Mouse (Mus musculus): ENCODE data around the gene Lrrc75a.
"Not testable (repeated sequence)": the region's sequence is repeated elsewhere in the genome, so short reads cannot be mapped to it uniquely, and the experiment has no call there.

The Lrrc75a gene

DNA sequence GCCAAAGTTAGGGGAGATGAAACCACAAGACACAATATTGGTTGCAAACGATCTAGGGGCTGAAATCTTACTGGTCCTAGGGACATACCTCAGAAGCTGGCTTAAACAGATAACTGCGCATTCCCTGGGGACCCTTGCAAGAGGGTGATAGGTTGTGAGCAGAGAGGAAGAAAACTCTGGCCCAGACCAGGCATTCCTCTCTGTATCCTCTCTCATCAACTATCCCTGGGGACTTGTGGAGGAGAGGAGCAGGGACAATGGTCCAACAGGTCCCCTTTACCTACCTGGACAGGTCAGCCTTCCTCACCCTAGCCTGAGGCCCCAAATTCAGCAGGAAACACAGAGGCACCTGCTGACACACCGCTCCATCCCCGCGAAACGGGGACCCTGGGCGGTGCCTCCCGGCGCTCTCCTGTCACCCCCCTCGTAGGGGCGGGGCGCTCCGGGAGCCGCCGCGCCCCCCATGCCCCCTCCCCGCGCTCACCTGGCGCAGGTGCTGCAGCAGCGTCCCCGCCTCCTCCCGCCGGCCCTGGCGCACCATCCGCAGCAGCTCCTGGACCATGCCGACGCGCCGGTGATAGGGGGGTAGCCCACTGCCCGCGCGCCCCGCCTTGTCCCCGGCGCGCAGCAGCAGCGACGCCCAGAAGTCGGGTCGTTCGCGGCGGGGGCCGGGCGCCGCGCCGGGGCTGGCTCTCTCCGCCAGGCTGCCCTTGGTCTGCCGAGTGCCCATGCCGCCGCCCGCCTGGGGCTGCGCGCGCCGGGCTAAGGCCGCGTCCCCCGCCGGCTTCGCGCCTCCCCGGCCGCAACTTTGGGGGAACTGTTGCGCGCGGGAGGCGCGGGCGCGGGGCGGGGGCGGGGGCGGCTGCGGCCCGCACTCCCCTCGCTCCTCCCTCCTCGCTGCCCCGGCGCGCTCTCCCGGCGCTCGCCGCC lies at the start of gene Lrrc75a:
Lrrc75a (minus strand) TSS at position 863 of the 930 bp plus-strand sequence.
- in situ Hi-C loops (cut with MboI, MseI), result no loop called here

DNA sequence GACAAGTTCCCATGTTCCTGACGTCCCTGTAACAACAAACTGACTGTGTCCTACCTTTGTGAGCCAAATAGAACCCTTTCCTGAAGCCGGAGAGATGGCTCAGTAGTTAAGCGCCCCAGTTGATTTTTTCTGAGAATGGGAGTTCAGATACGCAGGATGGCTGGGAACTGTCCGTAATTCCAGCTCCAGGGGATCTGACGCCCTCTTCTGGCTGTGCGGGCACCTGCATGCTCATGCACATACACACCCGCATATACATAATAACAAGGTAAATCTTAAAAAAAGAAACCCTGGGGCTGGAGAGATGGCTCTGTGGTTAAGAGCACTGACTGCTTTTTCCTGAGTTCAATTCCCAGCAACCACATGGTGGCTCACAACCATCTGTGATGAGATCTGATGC lies 46.8 kb upstream of the Lrrc75a start:
- in situ Hi-C loops (cut with MboI, MseI), result no loop called here

DNA sequence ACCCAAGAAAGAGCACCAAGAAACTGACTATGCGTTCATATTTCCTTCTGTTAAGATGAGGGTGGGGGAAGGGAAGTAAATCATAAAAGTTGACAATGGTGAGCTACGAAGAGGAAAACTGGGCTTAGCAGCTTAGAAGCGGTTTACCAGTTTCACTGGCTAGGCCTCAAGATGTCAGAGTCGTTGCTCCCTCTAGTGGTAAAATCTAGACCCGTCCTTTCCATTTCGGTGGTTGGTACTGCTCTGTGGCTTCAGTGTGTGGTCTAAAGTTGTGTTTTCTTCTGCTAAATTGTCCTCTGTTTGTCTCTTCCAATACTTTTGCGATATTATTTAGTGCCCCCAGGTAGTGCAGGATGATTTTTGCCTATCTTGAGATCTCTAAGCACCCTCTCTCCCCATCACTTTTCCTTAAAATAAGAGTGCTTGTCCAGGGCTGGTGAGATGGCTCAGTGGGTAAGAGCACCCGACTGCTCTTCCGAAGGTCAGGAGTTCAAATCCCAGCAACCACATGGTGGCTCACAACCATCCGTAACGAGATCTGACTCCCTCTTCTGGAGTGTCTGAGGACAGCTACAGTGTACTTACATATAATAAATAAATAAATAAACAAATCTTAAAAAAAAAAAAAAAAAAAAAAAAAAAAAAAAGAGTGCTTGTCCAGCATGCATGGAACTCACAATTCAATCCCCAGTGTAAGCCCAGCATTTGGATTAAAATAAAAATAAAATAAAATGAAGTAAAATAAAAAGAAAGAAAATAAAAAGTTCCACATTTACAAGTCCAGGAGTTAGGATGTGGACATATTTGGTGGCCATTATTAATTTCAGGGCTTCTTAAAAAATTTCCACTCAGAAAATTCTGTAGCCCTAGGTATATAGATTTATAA lies 45.2 kb upstream of the Lrrc75a start:
- in situ Hi-C loops (cut with MboI, MseI), result no loop called here

DNA sequence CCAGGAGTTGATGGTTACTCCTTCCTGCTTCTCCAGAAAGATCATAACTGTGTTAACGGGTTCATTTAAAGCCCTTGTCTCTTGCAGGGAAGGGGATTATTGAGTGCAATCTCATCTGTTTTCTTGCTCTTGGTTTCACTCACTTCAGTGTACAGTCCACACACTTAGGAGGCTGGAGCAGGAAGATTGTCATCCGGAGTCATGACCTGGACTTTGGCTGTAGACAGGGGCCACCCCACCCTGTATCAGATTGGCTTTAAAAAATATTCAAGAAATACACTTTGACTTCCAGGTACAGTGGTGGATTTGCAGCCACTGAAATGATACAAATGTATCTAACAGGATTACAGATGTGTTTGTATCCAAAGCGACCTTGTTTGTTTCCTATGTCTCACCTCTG lies 43.3 kb upstream of the Lrrc75a start:
- in situ Hi-C loops (cut with MboI, MseI), result no loop called here

DNA sequence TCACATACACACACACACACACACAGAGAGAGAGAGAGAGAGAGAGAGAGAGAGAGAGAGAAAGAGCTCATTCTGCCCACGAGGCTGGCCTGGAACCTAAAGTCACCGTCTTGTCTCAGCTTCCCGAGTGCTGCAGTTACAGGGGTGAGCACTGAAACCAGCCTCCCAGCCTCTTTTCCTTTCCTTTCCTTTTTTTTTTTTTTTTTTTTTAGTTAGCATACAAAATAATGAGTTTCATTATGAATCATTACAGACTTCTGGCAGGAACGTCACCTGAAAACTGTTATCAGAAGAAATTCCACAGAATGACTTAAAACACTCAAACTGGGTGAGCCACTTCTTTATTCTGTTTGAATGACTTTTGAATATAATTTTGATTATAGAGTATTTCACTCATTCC lies 31.6 kb upstream of the Lrrc75a start:
- in situ Hi-C loops (cut with MboI, MseI), result loop anchor here (5.0 kb wide), 1 partner anchor 68 kb away; no protein-coding TSS in a partner anchor

DNA sequence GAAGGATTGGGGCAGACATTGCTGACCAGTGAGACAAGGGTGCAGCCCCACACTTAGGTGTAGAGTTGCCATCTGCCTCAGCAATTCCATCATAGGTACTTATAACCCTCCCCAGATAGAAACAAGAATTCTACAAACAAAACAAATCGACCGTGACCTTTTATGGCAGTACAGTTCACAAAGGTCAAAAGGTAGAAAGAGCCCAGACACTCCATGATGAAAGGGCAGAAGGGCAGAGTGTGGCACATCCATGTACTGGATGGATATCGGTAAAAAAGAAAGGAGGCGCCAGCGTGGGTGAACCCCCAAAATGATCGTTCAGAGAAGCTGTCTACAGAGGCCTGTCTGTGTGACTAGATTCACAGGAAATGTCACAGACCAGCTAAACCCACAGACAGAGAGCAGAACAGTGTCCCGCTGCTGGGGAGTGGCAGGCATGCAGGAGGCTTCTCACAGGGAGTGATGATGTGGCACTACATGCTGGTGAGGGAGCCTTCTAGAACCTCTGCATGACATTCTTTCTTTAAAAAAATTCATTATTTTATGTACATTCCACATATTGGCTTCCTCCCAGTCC lies 30.5 kb upstream of the Lrrc75a start:
- in situ Hi-C loops (cut with MboI, MseI), result loop anchor here (5.0 kb wide), 1 partner anchor 67 kb away; no protein-coding TSS in a partner anchor

DNA sequence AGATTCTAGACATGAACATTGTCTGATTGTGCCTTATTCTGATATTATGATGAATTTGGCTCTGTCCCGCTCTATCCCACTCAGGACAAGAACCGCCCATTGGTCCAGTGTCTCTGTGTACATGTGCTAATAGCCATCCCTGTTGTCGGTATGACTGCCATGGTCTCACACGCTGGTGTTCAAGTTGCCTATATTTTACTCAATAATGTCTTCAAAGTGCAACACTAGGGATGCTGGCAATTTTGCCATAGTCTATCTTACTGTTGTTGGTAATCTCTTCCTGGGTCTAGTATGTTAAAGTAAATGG lies 27.9 kb upstream of the Lrrc75a start:
- in situ Hi-C loops (cut with MboI, MseI), result loop anchor here (5.0 kb wide), 1 partner anchor 64 kb away; no protein-coding TSS in a partner anchor

DNA sequence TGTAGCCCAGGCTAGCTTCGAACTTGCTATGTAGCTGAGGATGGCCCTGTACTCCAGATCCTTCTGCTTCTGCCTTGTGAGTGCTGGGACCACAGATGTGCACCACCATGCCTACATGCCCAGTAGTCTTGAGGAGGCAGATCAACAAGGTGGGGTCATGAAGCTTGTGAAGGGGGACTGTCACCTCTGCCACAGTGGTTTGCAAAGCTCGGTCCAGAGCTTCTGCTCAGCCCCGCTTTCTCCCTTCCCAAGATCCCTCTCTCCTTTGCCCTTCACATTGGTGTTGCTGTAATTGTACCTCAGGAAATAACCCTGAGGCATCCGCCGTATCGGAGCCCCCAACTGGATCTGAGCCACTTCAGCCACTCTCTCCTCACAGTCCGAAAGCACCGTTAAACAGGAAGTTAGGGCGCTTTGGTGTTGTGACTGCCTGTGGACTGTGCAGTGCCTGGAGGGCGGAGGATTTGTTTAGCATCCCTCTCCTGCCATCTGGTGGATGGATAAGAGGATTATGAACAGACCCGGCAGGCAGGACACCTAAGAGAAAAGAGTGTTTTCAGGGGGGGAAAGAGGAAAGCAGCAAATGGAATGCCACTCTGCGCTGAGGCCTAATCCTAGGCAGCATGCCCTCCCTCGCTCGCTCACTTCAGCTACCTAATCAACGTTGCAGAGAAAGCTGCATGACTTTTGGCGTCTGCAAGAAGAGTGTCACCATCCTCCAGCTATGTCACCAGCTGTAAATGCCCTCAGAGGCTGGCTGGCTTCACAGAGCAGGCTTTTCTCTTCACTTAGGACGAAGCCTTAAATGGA lies 27.4 kb upstream of the Lrrc75a start:
- in situ Hi-C loops (cut with MboI, MseI), result loop anchor here (5.0 kb wide), 1 partner anchor 63 kb away; no protein-coding TSS in a partner anchor

DNA sequence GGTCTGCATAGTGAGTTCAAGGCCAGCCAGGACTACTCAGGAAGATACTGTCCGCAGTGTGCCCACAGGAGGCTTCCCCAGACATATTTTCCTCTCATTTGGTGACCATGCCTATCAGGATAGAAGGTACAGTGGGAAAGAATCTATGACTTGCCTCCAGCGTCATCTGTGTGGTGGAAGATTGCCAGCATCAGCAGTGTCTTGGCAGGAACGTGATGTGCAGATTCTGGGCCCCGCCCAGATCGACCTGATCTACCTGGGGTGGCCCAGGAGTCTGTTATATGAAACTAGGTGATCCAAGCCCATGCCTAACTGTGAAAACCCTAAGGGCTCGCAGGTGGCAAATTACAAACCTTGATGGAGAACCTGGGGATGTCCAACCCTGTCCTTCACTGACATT lies 21.7 kb upstream of the Lrrc75a start:
- in situ Hi-C loops (cut with MboI, MseI), result no loop called here

DNA sequence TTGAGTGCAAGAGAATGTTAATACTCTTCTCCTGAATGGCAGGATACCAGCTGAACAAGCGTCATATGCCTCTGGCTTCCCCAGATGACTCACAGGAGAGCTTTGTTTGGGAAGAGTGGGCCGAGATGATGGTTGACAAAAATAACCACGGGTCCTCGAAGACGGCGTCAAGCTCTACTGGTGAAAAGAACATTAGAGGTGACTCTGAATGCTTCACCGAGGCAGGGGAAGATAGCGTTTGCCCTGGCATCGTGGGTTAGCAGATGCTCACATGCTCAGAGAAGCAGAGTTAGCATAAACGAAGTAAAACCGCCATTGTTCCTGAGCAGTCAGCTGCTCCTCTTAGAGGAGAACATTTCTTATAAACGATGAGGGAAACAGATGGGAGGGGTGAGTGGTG lies 21.1 kb upstream of the Lrrc75a start:
- in situ Hi-C loops (cut with MboI, MseI), result no loop called here

DNA sequence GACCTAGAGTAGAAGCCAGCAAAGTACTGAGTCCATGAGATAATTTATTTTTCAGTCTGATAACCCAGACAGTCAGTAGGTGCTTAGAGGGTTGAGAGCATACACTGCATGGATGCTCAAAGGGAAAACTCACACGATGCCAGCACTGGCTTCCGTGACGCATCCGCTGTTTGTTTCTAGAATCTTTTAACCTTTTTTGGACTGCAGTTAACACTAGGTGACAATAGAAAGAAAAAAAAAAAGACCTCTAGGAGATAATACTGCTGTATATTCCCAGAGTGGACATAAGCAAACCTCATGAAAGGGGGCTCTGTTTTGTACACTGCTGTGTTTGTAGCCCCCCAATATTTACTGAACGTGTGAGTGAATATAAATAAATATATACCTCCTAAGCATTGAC lies 20.7 kb upstream of the Lrrc75a start:
- in situ Hi-C loops (cut with MboI, MseI), result no loop called here

DNA sequence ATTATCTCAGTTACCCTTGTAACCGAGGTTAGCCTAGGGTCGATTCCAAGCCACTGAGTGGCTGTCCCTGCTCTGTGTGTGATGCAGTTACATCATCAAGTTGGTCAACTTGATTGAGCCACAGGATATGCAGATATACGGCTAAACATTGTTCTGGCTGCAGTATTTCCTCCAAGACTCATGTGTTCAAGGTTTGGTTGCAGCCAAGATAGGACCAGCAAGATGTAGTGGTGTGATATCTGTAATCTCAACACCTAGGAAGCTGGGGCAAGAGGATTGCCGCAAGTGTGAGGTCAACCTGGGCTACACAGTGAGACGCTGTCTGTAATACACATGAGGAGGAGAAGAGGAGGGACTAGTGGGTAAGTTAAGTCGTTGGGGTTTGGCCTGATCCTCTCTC lies 15.9 kb upstream of the Lrrc75a start:
- in situ Hi-C loops (cut with MboI, MseI), result no loop called here

DNA sequence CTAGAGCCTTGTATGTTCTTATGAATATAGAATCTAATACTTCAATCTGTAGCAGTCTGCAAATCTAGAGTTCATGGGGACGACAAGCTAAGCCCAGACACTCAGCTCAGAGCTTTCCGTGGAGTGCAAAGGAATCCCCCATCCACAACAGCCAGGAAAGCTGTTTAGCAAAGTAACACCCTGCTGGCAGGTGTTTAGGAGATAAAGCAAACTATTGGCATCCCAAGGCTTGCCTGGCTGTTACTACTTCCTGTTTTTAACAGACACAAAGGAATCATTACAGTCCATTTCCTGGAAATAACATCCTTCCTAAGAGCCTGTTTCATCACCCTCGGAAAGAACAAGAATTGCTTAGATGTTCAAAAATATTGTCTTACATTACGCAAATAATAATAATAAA lies 12.6 kb upstream of the Lrrc75a start:
- in situ Hi-C loops (cut with MboI, MseI), result no loop called here

DNA sequence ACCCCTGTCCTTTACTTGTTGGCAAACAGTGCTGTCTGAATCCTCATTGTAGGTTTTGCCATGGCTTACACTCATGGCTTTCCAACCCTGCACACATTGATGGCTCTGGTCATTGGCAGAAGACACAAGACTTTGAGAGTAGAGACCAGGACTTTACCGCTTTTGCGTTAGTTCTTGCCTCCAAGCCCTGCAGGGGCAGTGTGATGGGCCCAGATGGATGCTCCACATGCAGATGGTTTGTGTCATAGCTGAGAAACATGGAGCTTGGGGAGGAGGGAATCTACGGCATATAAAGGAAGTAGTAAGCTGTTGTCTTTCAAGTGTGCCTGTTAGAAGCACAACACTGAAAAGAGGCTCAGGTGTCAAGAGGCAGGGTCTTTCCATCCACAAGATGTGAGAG lies 3.8 kb upstream of the Lrrc75a start:
- in situ Hi-C loops (cut with MboI, MseI), result no loop called here

DNA sequence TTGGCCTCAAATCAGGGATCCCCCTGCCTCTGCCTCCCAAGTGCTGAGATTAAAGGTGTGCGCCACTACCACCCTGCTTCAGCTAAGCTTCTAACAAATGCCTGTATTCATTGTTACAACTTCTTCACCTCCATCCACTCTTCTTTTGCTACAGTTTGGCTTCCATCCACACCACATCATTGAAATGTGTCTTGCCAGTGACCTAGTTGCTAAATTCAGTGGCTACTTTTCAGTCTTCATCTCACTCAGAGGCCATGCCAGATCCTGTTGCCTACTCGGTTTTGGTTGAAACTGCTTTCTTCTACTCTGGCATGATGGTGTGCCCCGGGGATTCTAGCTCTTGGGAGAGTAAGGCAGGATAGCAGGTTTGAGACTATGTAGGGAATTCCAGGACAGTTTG lies 3.2 kb upstream of the Lrrc75a start:
- in situ Hi-C loops (cut with MboI, MseI), result no loop called here

DNA sequence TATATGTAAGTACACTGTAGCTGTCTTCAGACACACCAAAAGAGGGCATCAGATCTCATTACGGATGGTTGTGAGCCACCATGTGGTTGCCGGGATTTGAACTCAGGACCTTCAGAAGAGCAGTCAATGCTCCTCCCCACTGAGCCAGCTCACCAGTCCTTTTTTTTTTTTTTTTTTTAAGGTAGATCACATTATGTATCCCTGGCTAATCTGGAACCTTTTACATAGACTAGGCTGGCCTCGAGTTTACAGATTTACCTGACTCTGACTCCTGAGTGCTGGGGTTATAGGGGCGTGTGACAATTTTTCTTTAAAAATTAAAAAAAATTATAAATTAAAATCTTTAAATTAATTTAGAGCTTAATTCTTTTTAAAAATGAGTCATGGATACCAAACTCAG lies 1.5 kb upstream of the Lrrc75a start:
- in situ Hi-C loops (cut with MboI, MseI), result not testable (repeated sequence)

DNA sequence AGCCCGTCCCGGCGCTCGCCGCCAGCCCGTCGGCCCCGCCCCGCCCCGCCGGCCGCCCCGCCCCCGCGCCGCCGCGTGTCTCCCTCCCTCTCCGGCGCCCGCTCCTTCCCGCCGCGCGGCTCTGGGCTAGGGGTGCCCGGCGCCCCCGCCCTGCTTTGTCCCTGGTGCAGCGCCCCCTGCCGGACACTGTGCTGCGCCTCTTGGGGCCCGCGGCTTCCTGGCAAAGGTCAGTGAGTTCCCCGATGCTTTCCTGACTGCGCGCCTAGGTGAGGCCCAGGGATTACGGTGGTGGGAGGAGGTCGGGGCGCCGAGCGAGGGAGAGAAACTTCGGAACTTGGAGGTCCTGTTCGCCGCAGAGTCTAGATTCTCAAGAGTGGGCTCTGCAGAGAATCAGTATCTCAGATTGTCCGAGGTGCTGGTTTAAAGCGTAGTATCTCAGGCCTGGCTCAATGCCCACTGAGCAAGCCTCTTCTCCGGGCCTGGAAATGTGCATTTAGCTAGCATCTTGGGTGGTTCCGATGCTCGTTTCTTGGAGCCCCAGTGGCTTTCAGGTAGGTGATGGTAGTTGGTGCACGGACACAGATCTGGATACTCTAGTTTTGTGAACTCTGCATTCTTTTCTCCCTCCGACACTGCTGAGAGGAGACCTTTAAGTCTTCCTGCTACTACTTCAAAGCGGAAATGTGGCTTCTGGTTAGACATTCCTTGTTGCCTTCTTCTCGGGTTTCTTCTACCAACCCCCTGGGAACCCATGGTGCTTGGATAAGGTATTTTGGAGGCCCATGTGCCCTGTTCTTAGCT lies 468 bp upstream of the Lrrc75a start, which contains the start of gene Mmgt2:
Mmgt2 (plus strand) TSS at position 74 of the 801 bp plus-strand sequence.
- in situ Hi-C loops (cut with MboI, MseI), result no loop called here

DNA sequence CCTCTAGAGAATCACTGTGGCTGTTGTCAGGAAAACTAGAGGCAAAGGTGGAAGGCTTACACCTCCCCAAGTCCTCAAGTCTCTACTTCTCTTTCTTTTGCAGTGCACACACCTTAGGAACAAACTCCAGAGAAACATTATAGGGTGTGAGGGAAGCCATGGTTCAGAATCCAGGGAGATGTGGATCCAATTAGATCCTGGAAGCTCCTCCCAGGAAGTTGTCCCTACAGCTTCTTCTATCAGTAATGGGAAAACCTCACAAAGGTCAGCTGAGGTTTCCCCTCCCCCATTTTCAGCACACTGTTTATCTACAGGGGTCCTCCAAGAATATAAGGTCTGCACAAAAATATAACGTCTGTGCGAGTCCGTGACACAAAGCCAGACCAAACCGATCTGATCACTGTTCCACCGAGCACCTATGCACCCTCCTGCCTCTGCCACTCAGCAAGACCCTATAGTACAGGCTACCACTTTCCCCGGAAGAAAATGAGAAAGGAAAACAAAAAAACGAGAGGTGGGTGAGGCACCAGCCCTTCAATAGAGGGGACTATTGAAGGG lies 1.3 kb downstream of the Lrrc75a start:
- in situ Hi-C loops (cut with MboI, MseI), result no loop called here

DNA sequence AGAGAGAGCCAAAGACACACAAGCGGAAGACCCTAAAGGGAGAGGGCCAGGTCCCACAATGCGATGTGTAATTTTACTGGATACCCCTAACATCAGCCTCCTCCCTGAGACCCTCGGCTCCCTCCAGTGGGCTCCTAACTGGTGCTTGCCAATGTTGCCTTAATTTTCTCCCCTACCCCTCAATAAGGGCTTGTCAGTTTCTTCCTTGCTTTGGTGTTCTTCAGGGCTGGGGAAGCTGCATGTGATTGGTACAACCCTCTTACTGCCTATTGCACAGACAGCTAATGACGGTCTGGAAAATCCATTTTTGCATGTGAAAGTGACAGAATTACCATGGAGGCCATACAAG lies 1.9 kb downstream of the Lrrc75a start:
- in situ Hi-C loops (cut with MboI, MseI), result no loop called here
